Mouse (Mus musculus) liver, embryonic 14.5 days (tissue): ENCODE data around the gene Trip4. TPM values are rescaled to one million over a fixed set of nuclear protein-coding genes. Genes with fewer than 3 reads are reported as not detected.

Experiments
- ATAC-seq: fragments of 200-750 bp; cut with Nextera tagmentation; 2 replicates; pipeline ENCODE4 v1.8.0; 2017; ENCODE audit warnings: moderate number of reproducible peaks, mild to moderate bottlenecking, moderate library complexity; ENCODE audit not compliant: insufficient read depth
- DNase-seq, 3 experiments: peaks; one replicate each; pipeline ENCODE4 v3.0.0-alpha.2; 2012 to 2013; ENCODE audit warnings: low read depth in 3 of 3, low spot score in 3 of 3
- H3K27ac ChIP-seq: fragments of 300-500 bp; sonication (generic); 2 replicates; pipeline ENCODE4 v1.5.1; 2014; ENCODE audit warnings: moderate library complexity, mild to moderate bottlenecking, control low read depth, inconsistent platforms
- H3K27me3 ChIP-seq: fragments of 300-500 bp; sonication (generic); 2 replicates; pipeline ENCODE4 v1.6.1; 2014; ENCODE audit warnings: mild to moderate bottlenecking, low read length, moderate library complexity; ENCODE audit not compliant: control insufficient read depth, insufficient read depth
- H3K36me3 ChIP-seq: fragments of 300-500 bp; sonication (generic); replicated peaks from 2 replicates; pipeline ENCODE4 v1.6.1; 2014; ENCODE audit warnings: low read depth; ENCODE audit not compliant: control insufficient read depth, insufficient read depth
- H3K4me1 ChIP-seq, 2 experiments: fragments of 200-500 bp in 1 of 2; fragments of 300-500 bp in 1 of 2; sonication (generic) in 1 of 2; replicated peaks; 2 replicates each; pipeline ENCODE4 v1.6.1; 2012 to 2014; ENCODE audit warnings: antibody characterized with exemption in 1 of 2, inconsistent platforms in 1 of 2, low read length in 1 of 2; ENCODE audit not compliant: control insufficient read depth in 2 of 2, insufficient read depth in 2 of 2
- H3K4me2 ChIP-seq: fragments of 300-500 bp; sonication (generic); 2 replicates; pipeline ENCODE4 v1.6.1; 2014; ENCODE audit warnings: low read depth, mild to moderate bottlenecking, control low read depth, moderate library complexity
- H3K4me3 ChIP-seq, 2 experiments: fragments of 200-500 bp in 1 of 2; fragments of 300-500 bp in 1 of 2; sonication (generic) in 1 of 2; 2 replicates each; pipeline ENCODE4 v1.5.1; 2012 to 2014; ENCODE audit warnings: low read depth in 2 of 2, low read length in 2 of 2, mild to moderate bottlenecking in 2 of 2, control low read depth in 1 of 2, inconsistent platforms in 1 of 2, moderate library complexity in 1 of 2; ENCODE audit not compliant: insufficient read depth in 1 of 2
- H3K9ac ChIP-seq: fragments of 300-500 bp; sonication (generic); replicated peaks from 2 replicates; pipeline ENCODE4 v1.6.1; 2014; ENCODE audit warnings: mild to moderate bottlenecking, control low read depth, moderate library complexity
- H3K9me3 ChIP-seq: fragments of 300-500 bp; sonication (generic); 2 replicates; pipeline ENCODE4 v1.6.1; 2016; ENCODE audit warnings: low read length, mixed read lengths; ENCODE audit not compliant: control insufficient read depth
- CTCF ChIP-seq: IDR thresholded peaks from 2 replicates; pipeline ENCODE4 v1.5.1; 2016; ENCODE audit warnings: antibody characterized with exemption, low read depth, control low read depth
- EP300 ChIP-seq: IDR thresholded peaks from 2 replicates; pipeline ENCODE4 v1.6.1; 2016; ENCODE audit warnings: antibody characterized with exemption, low read depth
- WGBS: fragments of 180-500 bp; shearing (Covaris S2); extraction: QIAGEN DNeasy Blood & Tissue Kit; methylation state at CpG from one replicate; pipeline ENCODE4 v1.1.7; 2014; ENCODE audit not compliant: insufficient replicate concordance; 5-methylcytosine and 5-hydroxymethylcytosine counted together
- polyA plus RNA-seq, 2 experiments: library from polyadenylated mRNA; depleted of rRNA in 1 of 2; stranded (reverse) in 1 of 2; unstranded in 1 of 2; fragments of >200 nt; fragmentation: Nextera tagmentation in 1 of 2; extraction: Ambion mirVana in 1 of 2; gene quantifications; 2 replicates each; pipeline versions ENCODE4 v1.2.1 to v1.2.3; 2012 to 2014

The Trip4 gene
- polyA plus RNA-seq, 2 experiments: 4.6 to 9.9 TPM

- Histone ChIP-seq H3K27me3 (no peaks in the 10 kb centered on the region), H3K4me2 (no peak overlapping the region), H3K4me3 (no peak overlapping the region), H3K36me3 (no peaks in the 10 kb centered on the region), H3K9ac (no peak overlapping the region), H3K9me3 (no peaks in the 10 kb centered on the region), H3K27ac (no peak overlapping the region), H3K4me1 (peaks cover 34 to 35% of the 10 kb centered on the region in 2 experiments)
- TF ChIP-seq EP300 (no peak), CTCF (no peak)
- 50% methylated on average over 4 of the region's 4 CpGs for WGBS
- no peak for DNase-seq
- no peak for ATAC-seq
Observed at GRCm38 (mm10) chr9:65822011-65822410, 86.6 kb downstream of the Trip4 start.

- Histone ChIP-seq H3K36me3 (no peaks in the 10 kb centered on the region), H3K27me3 (no peaks in the 10 kb centered on the region), H3K4me2 (no peak overlapping the region), H3K9me3 (no peaks in the 10 kb centered on the region), H3K4me3 (no peak overlapping the region), H3K4me1 (peaks cover 24 to 26% of the 10 kb centered on the region in 2 experiments), H3K27ac (no peak overlapping the region), H3K9ac (no peak overlapping the region)
- ATAC-seq (no peak), DNase-seq (no peak)
- TF ChIP-seq EP300 (no peak), CTCF (no peak)
- WGBS: 66% methylated on average over 2 of the region's 2 CpGs
Observed at GRCm38 (mm10) chr9:65820301-65820700, 88.3 kb downstream of the Trip4 start.

GRCm38 (mm10) chr9:65818402-65818801 lies 90.2 kb downstream of the Trip4 start:
- no peaks in the 10 kb centered on the region for H3K9me3 ChIP-seq
- ATAC-seq (no peak), DNase-seq (no peak)
- H3K27ac ChIP-seq: no peak overlapping the region
- TF ChIP-seq CTCF (no peak), EP300 (no peak)
- peaks cover 11 to 15% of the 10 kb centered on the region in 2 experiments; a peak in 2 of 4 replicates for H3K4me1 ChIP-seq
- H3K4me2 ChIP-seq: no peak overlapping the region
- no peaks in the 10 kb centered on the region for H3K27me3 ChIP-seq
- no peak overlapping the region for H3K9ac ChIP-seq
- H3K4me3 ChIP-seq: no peak overlapping the region
- WGBS: 91% methylated on average over 2 of the region's 2 CpGs
- no peaks in the 10 kb centered on the region; the same call in 1 of the 2 replicates for H3K36me3 ChIP-seq

- no peaks in the 10 kb centered on the region; the same call in 1 of the 2 replicates for H3K36me3 ChIP-seq
- no peaks in the 10 kb centered on the region for H3K27me3 ChIP-seq
- no peak overlapping the region for H3K4me2 ChIP-seq
- no peak for ATAC-seq
- WGBS: 50% methylated on average over 2 of the region's 2 CpGs
- no peaks in the 10 kb centered on the region for H3K9me3 ChIP-seq
- DNase-seq: no peak
- no peak overlapping the region for H3K4me3 ChIP-seq
- TF ChIP-seq EP300 (no peak), CTCF (no peak)
- peaks cover 8 to 12% of the 10 kb centered on the region in 2 experiments for H3K4me1 ChIP-seq
- no peak overlapping the region for H3K27ac ChIP-seq
- no peak overlapping the region for H3K9ac ChIP-seq
Observed at GRCm38 (mm10) chr9:65812841-65813240, 95.8 kb downstream of the Trip4 start.

- no peak for DNase-seq
- no peaks in the 10 kb centered on the region for H3K9me3 ChIP-seq
- TF ChIP-seq EP300: no peak
- no peak for TF ChIP-seq CTCF
- H3K36me3 ChIP-seq: no peaks in the 10 kb centered on the region; the same call in 1 of the 2 replicates
- no peak overlapping the region for H3K9ac ChIP-seq
- no peak overlapping the region for H3K27ac ChIP-seq
- no peaks in the 10 kb centered on the region for H3K27me3 ChIP-seq
- no peak overlapping the region for H3K4me3 ChIP-seq
- H3K4me2 ChIP-seq: no peak overlapping the region
- no peak for ATAC-seq
- 26% methylated on average over 1 of the region's 1 CpGs for WGBS
- peaks cover 8 to 9% of the 10 kb centered on the region in 2 experiments for H3K4me1 ChIP-seq
Observed at GRCm38 (mm10) chr9:65811784-65812183, 96.8 kb downstream of the Trip4 start.
